Mouse (Mus musculus) spleen, adult 2 months (tissue): Measurements from ENCODE around the gene Mlxipl. TPM values are rescaled to one million over a fixed set of nuclear protein-coding genes. Genes with fewer than 3 reads are reported as not detected.

Experiments
- DNase-seq, 2 experiments: peaks; one replicate each; pipeline versions ENCODE4 v3.0.0 to v3.0.0-alpha.2; 2012 to 2021; ENCODE audit warnings: low spot score in 2 of 2, low read depth in 1 of 2
- H3K27ac ChIP-seq: fragments of 200-500 bp; 2 replicates; pipeline ENCODE4 v1.5.1; 2012; ENCODE audit warnings: low read length, inconsistent platforms; ENCODE audit not compliant: insufficient read depth
- H3K27me3 ChIP-seq: fragments of 200-500 bp; 2 replicates; pipeline ENCODE4 v1.6.1; 2012; ENCODE audit warnings: mild to moderate bottlenecking, moderate library complexity, low read length, inconsistent platforms; ENCODE audit not compliant: control insufficient read depth, insufficient read depth
- H3K36me3 ChIP-seq: fragments of 200-500 bp; 2 replicates; pipeline ENCODE4 v1.6.1; 2012; ENCODE audit warnings: mild to moderate bottlenecking, low read length, inconsistent platforms; ENCODE audit not compliant: control insufficient read depth, insufficient read depth
- H3K4me1 ChIP-seq: fragments of 200-500 bp; 2 replicates; pipeline ENCODE4 v1.6.1; 2011; ENCODE audit warnings: inconsistent platforms; ENCODE audit not compliant: control insufficient read depth, insufficient read depth, insufficient read length
- H3K4me3 ChIP-seq: fragments of 200-500 bp; 2 replicates; pipeline ENCODE4 v1.5.1; 2011; ENCODE audit warnings: mild to moderate bottlenecking, inconsistent platforms; ENCODE audit not compliant: insufficient read depth, insufficient read length; ENCODE audit errors: extremely low read depth
- CTCF ChIP-seq: fragments of 200-500 bp; IDR thresholded peaks from 2 replicates; pipeline ENCODE4 v1.5.1; 2011; ENCODE audit warnings: mild to moderate bottlenecking, inconsistent platforms; ENCODE audit not compliant: insufficient read depth, insufficient read length, insufficient replicate concordance; ENCODE audit errors: extremely low read depth
- POLR2A ChIP-seq: fragments of 200-500 bp; IDR thresholded peaks from 2 replicates; pipeline ENCODE4 v1.6.1; 2011; ENCODE audit warnings: low read depth, low read length, inconsistent platforms
- WGBS: fragments of 180-500 bp; shearing (Covaris S2); methylation state at CpG from one replicate; pipeline ENCODE4 v1.1.7; 2018; 5-methylcytosine and 5-hydroxymethylcytosine counted together
- polyA plus RNA-seq: library from polyadenylated mRNA; depleted of rRNA; stranded (reverse); fragments of >200 nt; gene quantifications from 2 replicates; pipeline ENCODE4 v1.2.3, GENCODE M21; 2012

Gene Mlxipl
- polyA plus RNA-seq, 1 experiment = 1.2 TPM

GRCm38 (mm10) chr5:135107521-135108501 lies 18.1 kb downstream of the Mlxipl start:
- peak in 1 of 2 experiments; percentile 23 for DNase-seq
- H3K27me3 ChIP-seq = peaks cover 10% of the 10 kb centered on the region
- H3K4me3 ChIP-seq = no peak overlapping the region
- WGBS = 16% methylated on average over 40 of the region's 40 CpGs
- H3K36me3 ChIP-seq = no peaks in the 10 kb centered on the region
- H3K4me1 ChIP-seq = peaks cover 5% of the 10 kb centered on the region
- TF ChIP-seq CTCF (peak; percentile 24; the same call in 1 of the 2 replicates), POLR2A (no peak)
- no peak overlapping the region for H3K27ac ChIP-seq

DNA sequence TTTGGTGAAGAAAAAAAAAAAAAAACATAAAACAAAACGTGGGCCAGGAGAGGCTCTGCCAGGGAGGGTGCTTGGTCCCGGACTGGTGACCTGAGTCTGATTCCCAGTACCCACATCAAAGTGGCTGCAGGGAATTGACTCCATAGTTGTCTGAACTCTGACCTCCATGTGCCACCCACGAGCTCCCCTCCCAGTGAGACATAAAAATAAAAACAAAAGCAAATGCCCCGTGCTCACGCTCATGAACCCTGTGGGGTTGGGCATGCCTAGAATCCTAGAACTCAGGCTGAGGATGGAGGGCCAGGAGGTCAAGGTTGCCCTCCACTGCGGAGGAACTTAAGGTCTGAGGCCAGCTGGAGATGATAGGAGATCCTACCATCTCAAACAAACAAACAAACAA lies 19.3 kb downstream of the Mlxipl start:
- peaks cover 10% of the 10 kb centered on the region for H3K27me3 ChIP-seq
- DNase-seq = no peak
- 71% methylated on average over 6 of the region's 6 CpGs for WGBS
- no peak overlapping the region for H3K4me3 ChIP-seq
- no peaks in the 10 kb centered on the region for H3K36me3 ChIP-seq
- no peak overlapping the region for H3K27ac ChIP-seq
- H3K4me1 ChIP-seq = peaks cover 5% of the 10 kb centered on the region
- TF ChIP-seq CTCF (no peak), POLR2A (no peak)

- H3K27me3 ChIP-seq = peaks cover 10% of the 10 kb centered on the region
These were observed 19.7 kb downstream of the Mlxipl start for GRCm38 (mm10) chr5:135109426-135109825.

GRCm38 (mm10) chr5:135109976-135110375 lies 20.3 kb downstream of the Mlxipl start:
- Histone ChIP-seq H3K36me3 (no peaks in the 10 kb centered on the region), H3K4me1 (peaks cover 5% of the 10 kb centered on the region), H3K27me3 (peaks cover 10% of the 10 kb centered on the region), H3K4me3 (no peak overlapping the region), H3K27ac (no peak overlapping the region)
- 22% methylated on average over 6 of the region's 6 CpGs for WGBS
- no peak for DNase-seq
- TF ChIP-seq CTCF (no peak), POLR2A (no peak)

More at GRCm38 (mm10) chr5:135109426-135109825, 19.7 kb downstream of the Mlxipl start:
- no peak overlapping the region for H3K27ac ChIP-seq
- WGBS = 91% methylated on average over 3 of the region's 3 CpGs
- no peak for TF ChIP-seq POLR2A
- no peak for TF ChIP-seq CTCF
- no peak overlapping the region for H3K4me3 ChIP-seq
- peaks cover 5% of the 10 kb centered on the region for H3K4me1 ChIP-seq
- no peaks in the 10 kb centered on the region for H3K36me3 ChIP-seq
- no peak for DNase-seq

DNA sequence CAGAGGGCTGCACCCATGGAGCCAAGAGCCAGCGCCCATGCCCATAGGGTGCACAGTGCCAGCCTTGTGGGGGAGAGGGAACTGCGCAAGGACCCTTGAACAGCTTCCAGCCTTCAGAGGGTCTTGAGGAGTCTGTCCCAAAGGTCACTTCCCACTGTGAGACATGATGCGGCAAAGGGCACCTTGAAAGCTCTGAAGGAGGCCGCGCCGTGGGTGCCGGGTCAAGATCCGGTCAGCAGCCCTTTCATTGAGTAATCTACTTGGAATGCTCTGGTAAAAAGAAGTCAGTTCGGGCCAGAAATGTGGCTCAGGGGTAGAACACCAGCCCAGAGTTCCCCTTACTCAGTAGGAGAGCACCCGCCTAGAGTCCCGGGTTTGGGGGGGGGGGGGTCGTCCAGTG lies 24.1 kb downstream of the Mlxipl start:
- no peaks in the 10 kb centered on the region for H3K27me3 ChIP-seq
- DNase-seq = no peak
- TF ChIP-seq POLR2A = no peak
- TF ChIP-seq CTCF = no peak
- H3K27ac ChIP-seq = no peak overlapping the region
- no peak overlapping the region for H3K4me3 ChIP-seq
- 84% methylated on average over 12 of the region's 12 CpGs for WGBS
- no peaks in the 10 kb centered on the region for H3K36me3 ChIP-seq
- peaks cover 3% of the 10 kb centered on the region; the same call in 1 of the 2 replicates for H3K4me1 ChIP-seq

DNA sequence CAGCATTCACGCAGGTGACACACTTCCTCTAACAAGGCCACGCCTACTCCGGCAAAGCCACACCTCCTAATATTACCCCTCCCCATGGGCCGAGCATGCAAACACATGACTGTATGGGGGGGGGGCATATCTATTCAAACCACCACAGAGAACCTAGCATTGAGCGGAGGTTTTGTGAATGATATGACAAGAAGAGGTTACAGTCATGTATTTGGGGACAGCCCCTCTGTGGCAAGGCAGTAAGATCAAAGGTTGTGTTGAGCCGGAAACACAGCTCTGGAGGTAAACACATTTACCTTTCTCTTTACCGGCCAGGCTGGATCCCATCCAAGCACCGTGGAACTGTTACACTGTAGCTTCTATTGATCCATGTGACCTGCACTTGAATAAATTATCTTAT lies 25.6 kb downstream of the Mlxipl start:
- no peak for DNase-seq
- Histone ChIP-seq H3K36me3 (no peaks in the 10 kb centered on the region), H3K4me3 (no peak overlapping the region), H3K27ac (no peak overlapping the region), H3K27me3 (no peaks in the 10 kb centered on the region), H3K4me1 (peaks cover 4% of the 10 kb centered on the region; the same call in 1 of the 2 replicates)
- TF ChIP-seq POLR2A = no peak
- no peak for TF ChIP-seq CTCF
- whole genome bisulfite sequencing = 64% methylated on average over 8 of the region's 8 CpGs
